Mouse (Mus musculus) E14TG2a.4 (cell line): ENCODE data around the gene Polm.

Experiments used
- CTCF ChIP-seq: conservative IDR thresholded peaks from 2 replicates; pipeline ENCODE4 v1.5.1; 2014; ENCODE audit warnings: low read length
- NANOG ChIP-seq: IDR thresholded peaks from 2 replicates; pipeline ENCODE4 v1.6.1; 2014; ENCODE audit warnings: borderline replicate concordance, low read length, mixed read lengths
- POU5F1 ChIP-seq: IDR thresholded peaks from 2 replicates; pipeline ENCODE4 v1.6.1; 2014; ENCODE audit warnings: low read length, borderline replicate concordance

DNA sequence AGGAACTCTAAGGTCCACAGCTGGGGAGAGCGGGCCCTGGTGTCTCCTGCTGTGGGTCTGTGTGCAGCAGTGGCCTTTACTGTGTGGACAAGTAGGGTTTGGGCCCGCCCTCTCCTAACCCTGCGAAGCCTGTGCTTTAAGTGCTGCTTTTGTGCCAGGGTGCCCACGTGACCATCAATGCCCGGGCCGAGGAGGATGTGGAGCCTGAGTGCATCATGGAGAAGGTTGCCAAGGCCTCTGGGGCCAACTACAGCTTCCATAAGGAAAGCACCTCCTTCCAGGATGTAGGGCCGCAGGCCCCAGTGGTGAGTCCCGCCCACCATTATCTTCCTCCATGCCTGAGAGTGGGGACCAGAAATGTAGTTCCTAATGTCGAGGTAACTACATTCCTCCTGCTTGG, 42.5 kb downstream of the Polm start:
- TF ChIP-seq CTCF (no peak), POU5F1 (no peak), NANOG (no peak)
